Mouse (Mus musculus) liver, adult 2 months (tissue): ENCODE measurements around the gene Zfp36l1.

ENCODE experiments used
- CTCF ChIP-seq: fragments of 200-500 bp; IDR thresholded peaks from 2 replicates; pipeline ENCODE4 v1.5.1; 2011; ENCODE audit warnings: low read depth, low read length, control low read depth
- POLR2A ChIP-seq: fragments of 200-500 bp; IDR thresholded peaks from 2 replicates; pipeline ENCODE4 v1.6.1; 2011; ENCODE audit warnings: low read length, control low read depth; ENCODE audit not compliant: insufficient read depth; ENCODE audit errors: extremely low read depth

GRCm38 (mm10) chr12:80106138-80106895, 6.5 kb downstream of the Zfp36l1 start:
- TF ChIP-seq CTCF (no peak), POLR2A (no peak)
